Mouse (Mus musculus): ENCODE measurements around the gene Brk1.

The Brk1 gene

DNA sequence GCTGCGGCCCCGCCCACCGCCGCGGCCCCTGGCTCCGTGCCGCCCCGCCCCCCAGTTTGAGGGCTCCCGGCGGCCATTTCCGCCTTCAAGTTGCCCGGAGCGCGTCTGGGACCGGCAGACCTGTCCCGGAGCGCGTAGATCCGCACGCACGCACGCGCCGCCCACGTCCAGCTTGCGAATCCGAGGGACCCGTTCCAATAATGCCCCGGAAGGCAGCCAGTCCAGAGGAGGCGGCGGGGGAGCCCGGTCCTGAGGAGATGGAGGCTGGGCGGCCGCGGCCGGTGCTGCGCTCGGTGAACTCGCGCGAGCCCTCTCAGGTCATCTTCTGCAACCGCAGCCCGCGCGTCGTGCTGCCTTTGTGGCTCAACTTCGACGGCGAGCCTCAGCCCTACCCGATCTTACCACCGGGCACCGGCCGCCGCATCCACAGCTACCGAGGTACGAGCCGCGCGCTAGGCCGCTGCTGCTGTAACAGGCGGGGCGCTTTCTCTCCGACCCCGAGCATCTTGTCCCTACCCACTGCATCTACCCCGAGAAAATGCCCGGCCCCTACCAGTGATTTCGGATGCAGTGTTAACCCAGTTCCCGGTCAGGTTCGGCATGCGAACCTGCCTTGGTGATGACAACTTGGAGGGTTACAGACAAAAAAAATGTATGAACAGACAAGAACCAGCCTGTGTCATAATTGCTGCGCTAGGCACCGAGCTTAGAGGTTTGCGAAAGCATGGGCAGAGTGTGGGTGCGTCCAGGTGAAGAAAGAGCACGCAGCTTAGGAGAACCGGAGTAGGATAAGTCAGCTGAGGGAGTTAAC lies 19.6 kb downstream of the Brk1 start, which contains the start of gene Vhl:
Gene Vhl, plus strand, starts transcription at position 19 of the 811 bp plus-strand sequence.
- no peak for DNase-seq (ENCODE audit: low read depth, low spot score)

DNA sequence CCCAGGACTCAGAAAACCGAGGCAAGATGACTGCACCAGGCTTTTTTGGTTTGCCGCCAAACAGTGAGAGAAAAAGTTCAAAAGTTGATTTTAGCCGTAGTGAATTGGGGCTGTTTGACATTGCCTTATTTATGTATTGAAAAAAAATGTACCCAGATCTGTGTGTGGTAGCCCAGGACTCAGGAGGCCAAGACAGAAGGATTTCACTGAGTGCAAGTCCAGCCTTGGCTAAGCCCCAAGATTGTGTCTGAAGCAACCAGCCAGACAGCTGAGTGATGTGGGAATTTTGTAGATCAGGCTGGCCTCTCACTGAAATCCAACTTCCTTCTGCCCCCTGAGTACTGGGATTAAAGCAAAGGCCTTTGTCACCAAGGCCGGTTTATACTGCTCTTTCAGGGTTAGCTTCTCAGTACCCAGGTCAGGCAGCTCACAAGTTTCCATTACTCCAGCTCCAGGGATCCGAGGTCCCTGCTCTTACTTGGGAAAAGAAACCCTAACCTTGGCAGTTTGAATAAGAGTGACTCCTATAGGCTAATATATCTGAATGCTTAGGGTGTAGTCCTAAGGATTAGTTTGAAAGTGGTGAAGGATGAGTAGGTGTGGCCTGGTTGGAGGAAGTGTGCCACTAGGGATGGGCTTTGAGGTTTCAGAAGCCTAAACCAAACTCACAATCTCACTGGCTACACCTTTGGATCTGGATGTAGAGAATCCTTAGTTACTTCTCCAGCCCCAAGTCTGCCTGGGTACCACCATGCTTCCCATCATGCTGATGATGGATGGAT lies 20.6 kb downstream of the Brk1 start:
- no peak for DNase-seq (ENCODE audit: low read depth, low spot score)

DNA sequence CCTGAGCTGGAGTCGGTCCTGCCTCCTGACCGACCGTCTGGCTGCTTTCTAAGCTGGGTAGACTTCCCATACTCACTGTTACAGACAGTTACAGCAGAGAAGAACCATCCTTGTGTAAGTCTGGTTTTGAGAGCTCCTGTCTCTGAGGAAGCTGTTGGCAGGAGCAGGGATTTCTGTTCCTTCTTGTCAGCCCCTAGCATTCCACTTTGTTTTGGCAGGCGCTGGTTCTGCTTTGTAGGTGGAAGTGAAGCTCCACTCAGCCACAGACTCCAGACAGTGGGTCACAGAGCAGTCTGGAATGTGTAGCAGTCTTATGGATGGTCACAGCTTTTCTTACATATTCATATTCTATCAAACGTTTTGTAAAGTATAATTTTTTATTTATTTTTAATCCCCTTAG lies 25.8 kb downstream of the Brk1 start:
- DNase-seq (ENCODE audit: low read depth, low spot score), result no peak

DNA sequence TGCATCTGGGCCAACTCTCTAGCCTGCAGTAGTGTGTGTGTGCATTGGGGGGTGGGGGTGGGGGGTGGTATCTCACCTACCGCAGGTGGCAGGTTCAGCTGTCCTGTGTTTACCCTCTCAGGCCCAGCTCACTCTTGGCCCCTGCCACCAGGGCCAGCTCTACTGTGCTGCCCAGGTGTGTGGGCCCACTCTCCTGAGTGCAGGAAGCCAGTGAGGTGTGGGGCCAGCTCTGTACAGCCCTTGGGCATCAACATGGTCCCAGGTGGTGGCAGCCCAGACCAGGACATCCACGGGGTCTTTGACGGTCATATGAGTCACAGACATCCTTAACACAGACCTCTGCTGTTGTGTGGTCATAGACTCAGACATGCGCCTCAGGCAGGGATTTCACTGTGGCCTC lies 28.3 kb downstream of the Brk1 start:
- DNase-seq (ENCODE audit: low read depth, low spot score), result no peak

GRCm38 (mm10) chr6:113638302-113639040 lies 33.9 kb downstream of the Brk1 start, which contains the start of gene Irak2:
Gene Irak2 (plus strand): TSS chr6:113638467.
- no peak for DNase-seq (ENCODE audit: low read depth, low spot score)

GRCm38 (mm10) chr6:113639201-113639600 lies 34.6 kb downstream of the Brk1 start:
- DNase-seq (ENCODE audit: low read depth, low spot score), result no peak

DNA sequence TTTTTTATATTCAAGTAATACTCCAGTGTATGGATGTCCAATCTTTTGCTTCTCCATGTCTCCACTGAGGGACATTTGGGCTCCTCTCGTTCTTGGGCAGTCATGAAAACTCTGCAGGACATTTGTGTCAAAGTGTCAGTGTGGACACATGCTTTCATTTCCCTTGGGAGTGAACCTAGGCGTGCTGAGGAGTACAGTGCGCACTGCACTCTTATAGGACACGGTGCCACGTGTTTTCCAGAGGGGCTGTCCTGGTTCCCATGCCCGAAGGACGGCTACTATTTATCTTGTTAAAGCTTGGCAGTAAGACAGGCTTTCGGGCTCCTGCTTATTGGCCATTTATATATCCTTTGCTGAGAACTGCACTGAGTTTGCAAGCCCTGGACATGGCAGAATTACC lies 38.0 kb downstream of the Brk1 start:
- no peak for DNase-seq (ENCODE audit: low read depth, low spot score)

GRCm38 (mm10) chr6:113643021-113643420 lies 38.4 kb downstream of the Brk1 start:
- no peak for DNase-seq (ENCODE audit: low read depth, low spot score)

DNA sequence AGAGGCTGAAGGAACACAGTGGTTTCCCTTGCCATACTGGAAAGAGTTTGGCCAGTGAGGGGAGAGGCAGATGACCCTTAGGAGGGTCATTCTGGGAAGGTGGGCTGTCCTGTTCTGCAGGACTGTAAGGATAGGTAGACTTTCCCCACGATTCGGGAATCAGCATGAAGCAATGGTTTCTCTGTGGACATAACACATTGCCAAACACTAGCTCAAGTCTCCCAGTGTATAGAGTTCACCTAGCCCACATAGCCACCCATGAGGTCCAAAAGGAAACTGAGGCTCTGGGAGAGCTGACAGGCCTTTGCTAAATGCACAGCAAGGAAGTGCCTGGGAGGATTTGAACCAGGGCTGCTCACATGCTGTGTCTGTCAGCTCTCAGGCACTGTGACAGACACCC lies 39.4 kb downstream of the Brk1 start:
- DNase-seq (ENCODE audit: low read depth, low spot score), result no peak

DNA sequence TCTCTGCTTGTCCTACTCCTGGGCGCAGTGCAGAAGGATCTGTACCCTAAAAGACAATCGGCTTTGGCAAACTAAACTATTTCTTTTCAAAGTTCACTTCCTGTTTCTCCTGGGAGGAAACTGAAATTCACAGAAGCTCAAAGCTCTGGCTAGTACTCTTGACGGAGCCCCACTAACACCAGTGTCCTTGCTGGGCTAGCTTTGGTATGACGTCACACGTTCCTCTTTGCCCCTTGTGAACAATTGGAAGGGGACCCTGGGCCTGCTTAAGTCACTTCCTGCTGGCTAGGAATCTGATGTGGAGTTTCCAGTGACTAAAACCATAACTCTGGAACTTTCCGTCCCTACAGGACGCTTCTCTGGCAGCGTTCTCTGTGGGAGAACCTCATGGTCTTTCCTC lies 40.2 kb downstream of the Brk1 start:
- DNase-seq (ENCODE audit: low read depth, low spot score), result no peak

DNA sequence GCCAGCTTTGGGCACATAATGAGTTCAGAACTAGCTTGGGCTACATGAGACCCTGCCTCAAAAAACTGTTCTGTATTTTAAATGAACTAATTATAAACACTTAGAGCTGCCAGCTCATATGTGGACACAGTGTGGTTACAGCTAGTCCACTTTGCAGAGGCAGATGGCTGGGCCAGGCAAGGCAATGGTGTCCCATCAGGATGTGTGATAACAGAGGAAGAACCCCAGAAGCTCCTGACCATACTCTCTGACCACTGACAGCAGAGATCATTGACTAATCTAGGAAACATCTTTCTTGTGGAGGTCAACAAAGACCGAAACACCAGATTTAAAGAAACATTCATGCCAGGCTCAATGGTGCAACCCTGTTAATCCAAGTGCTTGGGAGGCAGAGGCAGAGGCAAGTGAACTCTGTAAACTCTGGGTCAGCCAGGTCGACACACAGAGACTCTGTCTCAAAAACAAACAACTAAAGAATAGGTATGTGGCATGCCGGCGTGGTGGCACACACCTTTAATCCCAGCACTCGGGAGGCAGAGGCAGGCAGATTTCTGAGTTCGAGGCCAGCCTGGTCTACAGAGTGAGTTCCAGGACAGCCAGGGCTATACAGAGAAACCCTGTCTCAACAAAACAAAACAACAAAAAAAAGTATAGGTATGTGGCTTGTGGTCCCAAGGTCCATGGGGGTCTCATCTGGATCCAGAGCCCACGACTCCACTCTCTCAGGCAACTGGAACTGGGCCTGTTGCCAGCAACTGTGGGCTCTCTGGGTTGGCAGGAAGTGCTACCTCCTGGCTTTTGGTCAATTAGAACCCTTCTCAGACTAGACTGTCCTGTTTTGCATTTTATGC lies 45.0 kb downstream of the Brk1 start:
- no peak for DNase-seq (ENCODE audit: low read depth, low spot score)

DNA sequence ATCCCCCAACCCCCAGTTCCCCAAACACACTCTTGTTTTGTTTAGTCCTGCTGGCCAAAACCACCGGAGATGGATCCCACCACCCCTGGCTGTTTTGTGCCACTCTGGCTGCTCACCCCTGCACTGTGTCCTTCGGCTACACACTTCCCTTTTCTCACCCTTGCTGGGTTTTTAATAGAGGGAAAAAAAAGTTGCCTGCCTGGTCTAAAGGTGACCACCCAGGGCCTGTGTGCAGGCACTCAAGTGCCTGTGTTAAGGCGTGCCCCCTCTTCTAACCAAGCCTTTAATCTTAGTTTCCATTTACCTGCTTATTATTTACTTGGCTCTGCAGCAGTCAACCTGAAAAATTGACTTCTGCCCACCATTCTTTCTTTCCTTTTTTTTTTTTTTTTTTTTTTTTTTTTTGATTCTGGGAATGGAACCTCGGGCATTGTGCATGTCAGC lies 45.6 kb downstream of the Brk1 start:
- no peak for DNase-seq (ENCODE audit: low read depth, low spot score)

GRCm38 (mm10) chr6:113651626-113652025 lies 47.1 kb downstream of the Brk1 start:
- DNase-seq (ENCODE audit: low read depth, low spot score), result no peak

DNA sequence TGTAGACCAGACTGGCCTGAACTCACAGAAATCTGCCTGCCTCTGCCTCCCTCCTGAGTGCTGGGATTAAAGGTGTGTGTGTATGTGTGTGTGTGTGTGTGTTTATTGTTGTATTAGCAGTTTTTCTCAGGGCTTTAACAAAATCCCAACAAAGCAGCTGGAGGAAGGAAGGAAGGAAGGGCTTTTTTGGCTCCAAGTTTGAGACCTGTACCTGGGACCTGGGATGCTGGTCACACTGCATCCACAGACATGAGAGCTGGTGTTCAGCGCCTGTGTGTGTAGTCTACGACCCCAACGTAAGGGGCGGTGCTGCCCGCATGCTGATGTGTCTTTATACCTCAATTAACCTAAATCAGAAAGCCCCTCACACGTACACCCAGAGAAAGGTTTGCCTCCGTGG lies 49.0 kb downstream of the Brk1 start:
- DNase-seq (ENCODE audit: low read depth, low spot score), result no peak

- no peak for DNase-seq (ENCODE audit: low read depth, low spot score)
Measured at GRCm38 (mm10) chr6:113654102-113654501, 49.5 kb downstream of the Brk1 start.

- no peak for DNase-seq (ENCODE audit: low read depth, low spot score)
Measured at GRCm38 (mm10) chr6:113654753-113655397, 50.3 kb downstream of the Brk1 start.

- no peak for DNase-seq (ENCODE audit: low read depth, low spot score)
Measured at GRCm38 (mm10) chr6:113655475-113655874, 50.9 kb downstream of the Brk1 start.

GRCm38 (mm10) chr6:113656847-113657246 lies 52.3 kb downstream of the Brk1 start:
- DNase-seq (ENCODE audit: low read depth, low spot score), result no peak

DNA sequence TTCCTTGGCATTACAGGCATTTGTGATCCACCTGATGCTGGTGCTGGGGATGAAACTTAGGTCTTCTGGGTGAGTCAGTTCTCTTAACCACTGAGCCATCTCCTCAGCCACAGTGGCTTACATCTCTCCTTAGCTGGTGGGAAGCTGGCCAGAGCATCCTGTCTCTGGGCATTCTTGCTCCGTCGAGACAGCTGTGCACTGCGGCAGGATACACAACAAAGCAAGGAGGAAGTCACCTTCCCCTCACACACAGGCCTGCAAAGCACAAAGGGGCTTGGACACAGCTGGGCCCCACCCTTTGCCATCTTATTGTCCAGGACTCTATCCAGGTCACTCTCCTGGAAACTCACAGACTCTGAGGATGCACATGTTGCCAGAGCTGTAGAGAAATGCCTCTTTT lies 53.7 kb downstream of the Brk1 start:
- no peak for DNase-seq (ENCODE audit: low read depth, low spot score)

- no peak for DNase-seq (ENCODE audit: low read depth, low spot score)
Measured at GRCm38 (mm10) chr6:113659648-113660491, 55.3 kb downstream of the Brk1 start.
